Mouse (Mus musculus): ENCODE results near the gene St6galnac3. TPM values are rescaled to one million over a fixed set of nuclear protein-coding genes. Genes with fewer than 3 reads are reported as not detected.

St6galnac3 gene
- polyA plus RNA-seq, 1 experiment: not detected

GRCm38 (mm10) chr3:153636094-153636803 lies 88.7 kb downstream of the St6galnac3 start:
- H3K36me3 ChIP-seq (ENCODE audit: control insufficient read depth, insufficient read depth): no peaks in the 10 kb centered on the region
- TF ChIP-seq CTCF (IDR thresholded peaks at IDR 0.05; ENCODE audit: control insufficient read depth, insufficient read depth, insufficient read length) (no peak), MYOD1 (IDR thresholded peaks at IDR 0.05; ENCODE audit: control insufficient read depth, insufficient read length, low read depth) (no peak), USF1 (IDR thresholded peaks at IDR 0.05; ENCODE audit: low read depth) (no peak), MAX (IDR thresholded peaks at IDR 0.05) (no peak), CEBPB (IDR thresholded peaks at IDR 0.05; ENCODE audit: low read depth) (no peak), FOSL1 (IDR thresholded peaks at IDR 0.05; ENCODE audit: insufficient read depth, low read length, poor library complexity, severe bottlenecking) (no peak), MYOG (IDR thresholded peaks at IDR 0.05; ENCODE audit: control insufficient read depth, extremely low read depth, insufficient read length) (no peak)
- H3K27me3 ChIP-seq (ENCODE audit: control insufficient read depth, insufficient read depth, insufficient read length): no peaks in the 10 kb centered on the region
- no peaks in the 10 kb centered on the region for H3K79me3 ChIP-seq (ENCODE audit: low read depth)
- no peak overlapping the region for H3K4me3 ChIP-seq (ENCODE audit: insufficient read depth, poor library complexity, severe bottlenecking)
- H3ac ChIP-seq (ENCODE audit: control insufficient read depth, insufficient read length, low read depth): no peak overlapping the region
- no peaks in the 10 kb centered on the region for H3K79me2 ChIP-seq (ENCODE audit: control insufficient read depth, insufficient read depth)

GRCm38 (mm10) chr3:153631988-153632672 lies 92.8 kb downstream of the St6galnac3 start:
- TF ChIP-seq MYOD1 (IDR thresholded peaks at IDR 0.05; ENCODE audit: control insufficient read depth, insufficient read length, low read depth) (no peak), MAX (IDR thresholded peaks at IDR 0.05) (no peak), USF1 (IDR thresholded peaks at IDR 0.05; ENCODE audit: low read depth) (no peak), CEBPB (IDR thresholded peaks at IDR 0.05; ENCODE audit: low read depth) (no peak), CTCF (IDR thresholded peaks at IDR 0.05; ENCODE audit: control insufficient read depth, insufficient read depth, insufficient read length) (no peak), FOSL1 (IDR thresholded peaks at IDR 0.05; ENCODE audit: insufficient read depth, low read length, poor library complexity, severe bottlenecking) (no peak), MYOG (IDR thresholded peaks at IDR 0.05; ENCODE audit: control insufficient read depth, extremely low read depth, insufficient read length) (no peak)
- Histone ChIP-seq H3K27me3 (ENCODE audit: control insufficient read depth, insufficient read depth, insufficient read length) (no peaks in the 10 kb centered on the region), H3K79me3 (ENCODE audit: low read depth) (no peaks in the 10 kb centered on the region)

GRCm38 (mm10) chr3:153626237-153626636 lies 98.7 kb downstream of the St6galnac3 start:
- no peaks in the 10 kb centered on the region for H3K79me3 ChIP-seq (ENCODE audit: low read depth)
- TF ChIP-seq CEBPB (IDR thresholded peaks at IDR 0.05; ENCODE audit: low read depth) (no peak), CTCF (IDR thresholded peaks at IDR 0.05; ENCODE audit: control insufficient read depth, insufficient read depth, insufficient read length) (no peak), FOSL1 (IDR thresholded peaks at IDR 0.05; ENCODE audit: insufficient read depth, low read length, poor library complexity, severe bottlenecking) (no peak), MAX (IDR thresholded peaks at IDR 0.05) (no peak), MYOG (IDR thresholded peaks at IDR 0.05; ENCODE audit: control insufficient read depth, extremely low read depth, insufficient read length) (no peak), MYOD1 (IDR thresholded peaks at IDR 0.05; ENCODE audit: control insufficient read depth, insufficient read length, low read depth) (no peak), USF1 (IDR thresholded peaks at IDR 0.05; ENCODE audit: low read depth) (no peak)
- no peaks in the 10 kb centered on the region for H3K27me3 ChIP-seq (ENCODE audit: control insufficient read depth, insufficient read depth, insufficient read length)

More at GRCm38 (mm10) chr3:153631988-153632672, 92.8 kb downstream of the St6galnac3 start:
- Histone ChIP-seq H3K79me2 (ENCODE audit: control insufficient read depth, insufficient read depth) (no peaks in the 10 kb centered on the region), H3K36me3 (ENCODE audit: control insufficient read depth, insufficient read depth) (no peaks in the 10 kb centered on the region), H3K4me3 (ENCODE audit: insufficient read depth, poor library complexity, severe bottlenecking) (no peak overlapping the region), H3ac (ENCODE audit: control insufficient read depth, insufficient read length, low read depth) (no peak overlapping the region)

GRCm38 (mm10) chr3:153618976-153619375 lies 106.0 kb downstream of the St6galnac3 start:
- Histone ChIP-seq H3K79me2 (ENCODE audit: control insufficient read depth, insufficient read depth) (no peaks in the 10 kb centered on the region), H3K4me3 (ENCODE audit: insufficient read depth, poor library complexity, severe bottlenecking) (no peak overlapping the region), H3K27me3 (ENCODE audit: control insufficient read depth, insufficient read depth, insufficient read length) (peaks cover 3% of the 10 kb centered on the region), H3ac (ENCODE audit: control insufficient read depth, insufficient read length, low read depth) (no peak overlapping the region), H3K79me3 (ENCODE audit: low read depth) (no peaks in the 10 kb centered on the region), H3K36me3 (ENCODE audit: control insufficient read depth, insufficient read depth) (no peaks in the 10 kb centered on the region)
- TF ChIP-seq CEBPB (IDR thresholded peaks at IDR 0.05; ENCODE audit: low read depth): no peak
- no peak for TF ChIP-seq USF1 (IDR thresholded peaks at IDR 0.05; ENCODE audit: low read depth)
- no peak for TF ChIP-seq MYOG (IDR thresholded peaks at IDR 0.05; ENCODE audit: control insufficient read depth, extremely low read depth, insufficient read length)
- no peak for TF ChIP-seq MAX (IDR thresholded peaks at IDR 0.05)
- TF ChIP-seq FOSL1 (IDR thresholded peaks at IDR 0.05; ENCODE audit: insufficient read depth, low read length, poor library complexity, severe bottlenecking): no peak
- no peak for TF ChIP-seq MYOD1 (IDR thresholded peaks at IDR 0.05; ENCODE audit: control insufficient read depth, insufficient read length, low read depth)
- no peak for TF ChIP-seq CTCF (IDR thresholded peaks at IDR 0.05; ENCODE audit: control insufficient read depth, insufficient read depth, insufficient read length)

More at GRCm38 (mm10) chr3:153626237-153626636, 98.7 kb downstream of the St6galnac3 start:
- H3ac ChIP-seq (ENCODE audit: control insufficient read depth, insufficient read length, low read depth): no peak overlapping the region
- no peak overlapping the region for H3K4me3 ChIP-seq (ENCODE audit: insufficient read depth, poor library complexity, severe bottlenecking)
- no peaks in the 10 kb centered on the region for H3K79me2 ChIP-seq (ENCODE audit: control insufficient read depth, insufficient read depth)
- no peaks in the 10 kb centered on the region for H3K36me3 ChIP-seq (ENCODE audit: control insufficient read depth, insufficient read depth)

GRCm38 (mm10) chr3:153616849-153617248 lies 108.1 kb downstream of the St6galnac3 start:
- Histone ChIP-seq H3K36me3 (ENCODE audit: control insufficient read depth, insufficient read depth) (no peaks in the 10 kb centered on the region), H3K4me3 (ENCODE audit: insufficient read depth, poor library complexity, severe bottlenecking) (no peak overlapping the region), H3K27me3 (ENCODE audit: control insufficient read depth, insufficient read depth, insufficient read length) (peaks cover 3% of the 10 kb centered on the region), H3K79me2 (ENCODE audit: control insufficient read depth, insufficient read depth) (no peaks in the 10 kb centered on the region), H3ac (ENCODE audit: control insufficient read depth, insufficient read length, low read depth) (no peak overlapping the region), H3K79me3 (ENCODE audit: low read depth) (no peaks in the 10 kb centered on the region)
- TF ChIP-seq MYOD1 (IDR thresholded peaks at IDR 0.05; ENCODE audit: control insufficient read depth, insufficient read length, low read depth) (no peak), FOSL1 (IDR thresholded peaks at IDR 0.05; ENCODE audit: insufficient read depth, low read length, poor library complexity, severe bottlenecking) (no peak), MAX (IDR thresholded peaks at IDR 0.05) (no peak), CTCF (IDR thresholded peaks at IDR 0.05; ENCODE audit: control insufficient read depth, insufficient read depth, insufficient read length) (no peak), USF1 (IDR thresholded peaks at IDR 0.05; ENCODE audit: low read depth) (no peak), CEBPB (IDR thresholded peaks at IDR 0.05; ENCODE audit: low read depth) (no peak), MYOG (IDR thresholded peaks at IDR 0.05; ENCODE audit: control insufficient read depth, extremely low read depth, insufficient read length) (no peak)
